Mouse (Mus musculus): ENCODE data around the gene Mad2l2. TPM values are rescaled to one million over a fixed set of nuclear protein-coding genes. Genes with fewer than 3 reads are reported as not detected.
A peak's percentile ranks its signal among the peaks of the same experiment; 100 is the strongest.

Gene Mad2l2
- polyA plus RNA-seq (2015; fragmentation: Nextera tagmentation; extraction: Ambion mirVana) = 47.6 and 50.2 TPM in 2 replicates

DNA sequence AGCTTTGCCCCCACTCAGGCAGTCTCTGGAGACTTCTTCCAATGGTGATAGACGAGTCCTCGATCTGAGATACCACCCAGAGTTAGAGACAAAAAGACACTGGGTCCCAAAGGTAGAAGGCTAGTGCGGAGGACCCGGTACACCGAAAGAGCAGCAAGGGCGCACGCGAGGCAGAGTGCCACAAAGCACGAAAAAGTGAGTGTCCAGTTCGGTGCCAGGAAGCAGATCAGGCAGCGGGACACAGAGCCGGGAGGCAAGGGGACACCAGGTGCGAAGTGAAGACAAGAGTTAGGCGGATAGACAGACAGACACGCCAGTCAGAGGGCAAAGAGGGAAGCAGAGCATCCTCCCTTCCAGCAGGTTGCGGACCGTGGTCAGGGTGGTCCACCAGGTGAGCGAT, at the start of gene Mad2l2:
TSS of gene Mad2l2 (plus strand) at position 252 of the 400 bp plus-strand sequence.
- H3K4me2 ChIP-seq (ENCODE audit: low read depth, low read length) = peak within 1 kb of the TSS; percentile 98
- no peaks in the 10 kb centered on the region for H3K9me3 ChIP-seq (ENCODE audit: control insufficient read depth, low read length)
- no peaks in the 10 kb centered on the region for H3K36me3 ChIP-seq (ENCODE audit: control insufficient read depth, insufficient read depth, low read length)
- H3K27me3 ChIP-seq (ENCODE audit: control insufficient read depth, insufficient read depth, low read depth, low read length) = peaks cover 36% of the 10 kb centered on the region
- 1% methylated on average over 18 of the region's 18 CpGs for whole genome bisulfite sequencing
- no peak for ATAC-seq (ENCODE audit: low read depth)
- H3K27ac ChIP-seq (ENCODE audit: low read length) = no peak within 1 kb of the TSS
- H3K4me3 ChIP-seq (ENCODE audit: low read length) = peak within 1 kb of the TSS; percentile 71
- H3K4me1 ChIP-seq (replicated peaks; ENCODE audit: control insufficient read depth, insufficient read depth, low read length) = peaks cover 12% of the 10 kb centered on the region
- peak within 1 kb of the TSS; percentile 79 for H3K9ac ChIP-seq (ENCODE audit: low read length)

DNA sequence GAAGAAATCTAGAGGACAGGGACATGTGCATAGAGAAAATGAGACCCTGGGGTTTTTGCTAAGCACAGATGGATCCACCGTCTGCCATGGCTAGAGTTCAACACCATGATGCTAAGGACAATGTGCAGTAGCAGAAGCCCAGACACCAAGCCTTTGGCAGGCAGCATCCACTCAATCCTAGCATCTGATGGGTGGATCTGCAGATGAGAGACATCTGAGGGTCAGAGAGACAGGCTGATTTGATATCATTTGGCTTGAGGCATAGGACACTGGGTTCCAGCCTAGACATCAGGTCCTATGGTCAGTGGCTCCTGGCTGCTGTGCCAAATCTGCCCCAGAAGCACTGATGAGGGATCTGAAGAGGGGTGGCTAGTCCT, 49.6 kb upstream of the Mad2l2 start:
- no peak for ATAC-seq (ENCODE audit: low read depth)
- Histone ChIP-seq H3K9ac (ENCODE audit: low read length) (no peak overlapping the region), H3K27me3 (ENCODE audit: control insufficient read depth, insufficient read depth, low read depth, low read length) (no peaks in the 10 kb centered on the region), H3K4me1 (replicated peaks; ENCODE audit: control insufficient read depth, insufficient read depth, low read length) (peaks cover 13% of the 10 kb centered on the region), H3K9me3 (ENCODE audit: control insufficient read depth, low read length) (no peaks in the 10 kb centered on the region), H3K36me3 (ENCODE audit: control insufficient read depth, insufficient read depth, low read length) (peaks cover 2% of the 10 kb centered on the region), H3K4me3 (ENCODE audit: low read length) (no peak overlapping the region), H3K27ac (ENCODE audit: low read length) (no peak overlapping the region), H3K4me2 (ENCODE audit: low read depth, low read length) (no peak overlapping the region)
- 83% methylated on average over 1 of the region's 1 CpGs for WGBS

DNA sequence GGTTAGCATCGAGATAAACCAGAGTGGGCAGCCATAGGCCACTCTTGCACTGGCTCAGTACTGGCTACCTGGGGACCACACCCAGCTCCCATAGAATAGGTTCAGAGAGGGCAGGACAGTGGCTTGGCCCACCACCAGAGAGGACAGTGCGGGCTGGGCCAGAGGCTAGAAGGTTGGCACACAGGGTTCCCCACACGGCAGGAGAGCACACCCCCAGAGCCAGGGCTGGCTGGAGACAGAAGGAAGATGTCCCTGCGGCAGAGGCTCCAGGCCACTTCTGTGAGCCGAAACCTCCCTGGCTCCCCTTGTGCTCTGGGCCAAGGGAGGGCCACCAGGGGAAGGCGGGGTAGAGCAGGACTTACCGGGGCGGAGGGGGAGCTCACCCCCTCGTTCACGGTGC, 49.0 kb upstream of the Mad2l2 start:
- no peak overlapping the region for H3K4me3 ChIP-seq (ENCODE audit: low read length)
- no peak for ATAC-seq (ENCODE audit: low read depth)
- H3K9me3 ChIP-seq (ENCODE audit: control insufficient read depth, low read length) = no peaks in the 10 kb centered on the region
- peaks cover 2% of the 10 kb centered on the region for H3K36me3 ChIP-seq (ENCODE audit: control insufficient read depth, insufficient read depth, low read length)
- no peak overlapping the region for H3K4me2 ChIP-seq (ENCODE audit: low read depth, low read length)
- 88% methylated on average over 10 of the region's 10 CpGs for WGBS
- no peak overlapping the region for H3K27ac ChIP-seq (ENCODE audit: low read length)
- H3K4me1 ChIP-seq (replicated peaks; ENCODE audit: control insufficient read depth, insufficient read depth, low read length) = peaks cover 13% of the 10 kb centered on the region
- no peak overlapping the region for H3K9ac ChIP-seq (ENCODE audit: low read length)
- H3K27me3 ChIP-seq (ENCODE audit: control insufficient read depth, insufficient read depth, low read depth, low read length) = no peaks in the 10 kb centered on the region

DNA sequence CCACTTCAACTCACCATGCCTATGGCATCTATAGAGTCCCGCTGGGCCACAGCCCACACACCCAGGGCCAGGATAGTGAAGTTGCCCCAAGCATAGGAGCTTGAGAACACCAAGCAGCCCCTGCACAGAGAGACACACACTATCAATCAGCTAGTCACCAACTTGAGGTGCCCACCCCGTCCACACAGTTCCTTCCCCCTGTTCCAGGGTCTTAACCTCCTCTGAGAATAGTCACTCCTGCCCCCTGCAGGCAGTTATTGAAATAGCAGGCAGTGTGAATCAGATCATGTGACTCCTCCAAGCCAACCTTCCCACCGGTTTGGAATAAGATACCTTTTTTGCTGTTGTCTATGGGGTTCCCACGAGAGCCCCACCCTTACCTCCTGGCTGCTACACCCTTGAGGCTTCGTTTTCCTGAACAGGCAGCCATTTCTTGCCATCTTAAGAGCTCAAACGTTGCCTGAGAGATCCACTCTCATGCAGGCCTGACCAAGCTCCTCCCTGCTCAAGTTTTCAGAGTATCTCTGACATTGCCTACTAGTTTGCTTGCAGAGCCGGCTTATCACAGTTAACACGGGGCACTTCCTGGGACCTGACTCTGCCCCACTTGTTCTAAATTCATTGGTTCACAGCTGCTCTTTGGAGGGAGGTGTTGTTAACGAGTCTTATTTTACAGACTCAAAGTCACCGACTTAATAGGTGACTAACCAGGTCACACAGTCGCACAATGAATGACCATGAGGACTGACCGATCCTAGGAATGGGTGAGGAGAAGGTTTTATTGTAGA, 47.7 kb upstream of the Mad2l2 start:
- Histone ChIP-seq H3K4me3 (ENCODE audit: low read length) (no peak overlapping the region), H3K4me2 (ENCODE audit: low read depth, low read length) (no peak overlapping the region), H3K4me1 (replicated peaks; ENCODE audit: control insufficient read depth, insufficient read depth, low read length) (peaks cover 18% of the 10 kb centered on the region), H3K27me3 (ENCODE audit: control insufficient read depth, insufficient read depth, low read depth, low read length) (no peaks in the 10 kb centered on the region), H3K36me3 (ENCODE audit: control insufficient read depth, insufficient read depth, low read length) (peaks cover 2% of the 10 kb centered on the region), H3K9ac (ENCODE audit: low read length) (no peak overlapping the region), H3K27ac (ENCODE audit: low read length) (no peak overlapping the region), H3K9me3 (ENCODE audit: control insufficient read depth, low read length) (no peaks in the 10 kb centered on the region)
- ATAC-seq (ENCODE audit: low read depth) = peak; percentile 29; the same call in 1 of the 2 replicates
- WGBS = 42% methylated on average over 12 of the region's 12 CpGs

DNA sequence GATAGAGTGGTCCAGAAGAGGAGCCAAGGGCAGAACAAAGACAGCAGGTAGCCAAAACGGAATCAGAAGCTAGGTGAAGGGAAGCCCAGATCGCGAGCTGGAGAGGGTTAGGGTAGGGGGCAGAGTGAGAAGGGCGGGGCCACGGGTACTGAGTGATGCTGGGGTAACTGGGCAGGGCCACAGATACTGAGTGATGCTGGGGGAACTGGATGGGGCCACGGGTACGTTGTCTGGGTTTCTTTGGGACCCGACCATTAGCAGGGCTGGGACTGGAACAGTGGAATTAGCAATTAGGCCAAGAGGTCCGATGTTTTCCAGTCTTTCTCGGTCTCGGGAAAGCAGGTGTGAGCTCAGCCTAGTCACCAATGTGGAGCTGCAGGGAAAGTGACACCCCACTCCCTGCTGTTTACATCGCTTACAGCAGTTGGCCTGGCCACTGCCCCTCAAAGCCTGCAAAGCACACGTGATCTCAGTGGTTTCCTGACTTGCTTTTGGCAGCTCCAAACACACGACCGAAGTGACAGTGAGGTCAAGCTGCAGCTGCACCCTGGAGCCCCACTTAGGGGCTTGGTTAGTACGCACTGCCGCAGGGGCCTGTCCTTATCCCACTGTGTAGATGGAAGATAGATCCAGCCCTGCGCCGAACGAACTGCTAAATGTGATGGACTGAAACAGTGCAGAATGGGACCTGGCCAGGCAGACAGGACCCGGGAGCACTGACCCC, 46.8 kb upstream of the Mad2l2 start:
- H3K4me1 ChIP-seq (replicated peaks; ENCODE audit: control insufficient read depth, insufficient read depth, low read length) = peaks cover 18% of the 10 kb centered on the region
- no peak for ATAC-seq (ENCODE audit: low read depth)
- no peak overlapping the region for H3K9ac ChIP-seq (ENCODE audit: low read length)
- H3K27ac ChIP-seq (ENCODE audit: low read length) = no peak overlapping the region
- H3K4me2 ChIP-seq (ENCODE audit: low read depth, low read length) = no peak overlapping the region
- H3K4me3 ChIP-seq (ENCODE audit: low read length) = no peak overlapping the region
- no peaks in the 10 kb centered on the region for H3K9me3 ChIP-seq (ENCODE audit: control insufficient read depth, low read length)
- H3K27me3 ChIP-seq (ENCODE audit: control insufficient read depth, insufficient read depth, low read depth, low read length) = no peaks in the 10 kb centered on the region
- WGBS = 46% methylated on average over 21 of the region's 21 CpGs
- peaks cover 2% of the 10 kb centered on the region for H3K36me3 ChIP-seq (ENCODE audit: control insufficient read depth, insufficient read depth, low read length)

DNA sequence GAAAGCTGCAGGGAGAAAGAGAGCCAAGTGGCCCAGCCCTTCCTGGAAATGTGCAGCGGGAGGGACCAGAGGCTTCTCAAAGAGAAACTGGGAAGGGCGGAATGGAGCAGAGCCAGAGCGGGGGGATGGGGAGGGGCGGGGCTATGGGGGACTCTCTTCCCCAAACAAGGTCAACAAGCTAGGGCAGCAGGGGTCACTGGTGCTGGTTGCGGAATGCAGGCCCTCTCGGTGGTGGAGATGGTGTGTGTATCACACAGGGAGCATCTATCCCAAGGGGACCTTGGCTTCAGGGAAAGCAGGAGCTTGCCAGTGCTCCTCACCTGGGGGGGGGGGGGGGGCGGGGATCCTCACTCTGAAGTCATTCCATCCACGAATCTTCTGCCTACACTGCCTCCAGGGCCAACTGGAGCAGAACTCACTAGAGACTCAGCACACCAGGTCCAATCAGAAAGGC, 45.9 kb upstream of the Mad2l2 start:
- no peak overlapping the region for H3K4me2 ChIP-seq (ENCODE audit: low read depth, low read length)
- no peaks in the 10 kb centered on the region for H3K9me3 ChIP-seq (ENCODE audit: control insufficient read depth, low read length)
- no peaks in the 10 kb centered on the region for H3K27me3 ChIP-seq (ENCODE audit: control insufficient read depth, insufficient read depth, low read depth, low read length)
- H3K9ac ChIP-seq (ENCODE audit: low read length) = no peak overlapping the region
- peaks cover 2% of the 10 kb centered on the region for H3K36me3 ChIP-seq (ENCODE audit: control insufficient read depth, insufficient read depth, low read length)
- H3K4me3 ChIP-seq (ENCODE audit: low read length) = no peak overlapping the region
- H3K4me1 ChIP-seq (replicated peaks; ENCODE audit: control insufficient read depth, insufficient read depth, low read length) = peaks cover 18% of the 10 kb centered on the region
- no peak overlapping the region for H3K27ac ChIP-seq (ENCODE audit: low read length)
- no peak for ATAC-seq (ENCODE audit: low read depth)
- WGBS = 16% methylated on average over 8 of the region's 8 CpGs

DNA sequence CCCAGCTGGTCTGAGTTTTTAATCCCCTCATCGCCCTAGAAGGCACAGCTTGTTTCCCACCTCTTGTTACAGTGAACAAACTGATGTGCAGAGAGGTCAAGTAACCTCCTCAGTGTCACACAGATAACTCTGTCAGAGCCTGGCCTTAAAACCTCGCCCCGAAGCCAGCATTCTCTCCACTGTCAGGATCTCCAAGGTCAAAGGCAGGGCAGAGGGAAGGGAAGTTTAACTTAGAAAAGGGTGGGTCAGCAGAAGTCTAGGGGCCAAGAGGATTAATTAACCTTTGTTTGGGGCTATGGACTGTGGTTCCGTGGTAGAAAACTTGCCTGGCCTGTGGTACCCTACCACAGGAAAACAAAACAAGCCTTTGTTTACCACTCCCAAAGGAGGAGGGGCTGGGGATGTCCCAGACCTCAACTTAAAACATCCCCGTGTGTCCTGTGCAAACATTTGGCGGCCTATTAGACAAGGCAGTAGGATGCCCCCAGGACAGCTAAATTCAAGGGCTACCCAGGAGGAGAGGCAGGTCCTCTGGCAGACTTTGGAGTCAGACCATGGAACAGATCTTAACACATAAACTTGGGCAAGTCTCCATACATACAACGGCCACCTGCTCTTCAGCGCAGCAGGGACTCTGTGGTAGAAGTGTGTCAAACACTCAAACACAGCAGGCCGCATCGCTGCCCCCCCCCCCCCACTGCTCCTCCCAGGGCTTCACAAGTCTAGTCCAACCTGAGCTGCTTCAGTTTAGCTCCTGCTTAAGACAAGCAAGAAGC, 44.9 kb upstream of the Mad2l2 start:
- no peaks in the 10 kb centered on the region for H3K9me3 ChIP-seq (ENCODE audit: control insufficient read depth, low read length)
- H3K36me3 ChIP-seq (ENCODE audit: control insufficient read depth, insufficient read depth, low read length) = peaks cover 2% of the 10 kb centered on the region
- H3K9ac ChIP-seq (ENCODE audit: low read length) = no peak overlapping the region
- no peak overlapping the region for H3K4me3 ChIP-seq (ENCODE audit: low read length)
- 46% methylated on average over 10 of the region's 10 CpGs for WGBS
- no peaks in the 10 kb centered on the region for H3K27me3 ChIP-seq (ENCODE audit: control insufficient read depth, insufficient read depth, low read depth, low read length)
- ATAC-seq (ENCODE audit: low read depth) = no peak
- H3K27ac ChIP-seq (ENCODE audit: low read length) = no peak overlapping the region
- H3K4me1 ChIP-seq (replicated peaks; ENCODE audit: control insufficient read depth, insufficient read depth, low read length) = peaks cover 18% of the 10 kb centered on the region
- H3K4me2 ChIP-seq (ENCODE audit: low read depth, low read length) = no peak overlapping the region

DNA sequence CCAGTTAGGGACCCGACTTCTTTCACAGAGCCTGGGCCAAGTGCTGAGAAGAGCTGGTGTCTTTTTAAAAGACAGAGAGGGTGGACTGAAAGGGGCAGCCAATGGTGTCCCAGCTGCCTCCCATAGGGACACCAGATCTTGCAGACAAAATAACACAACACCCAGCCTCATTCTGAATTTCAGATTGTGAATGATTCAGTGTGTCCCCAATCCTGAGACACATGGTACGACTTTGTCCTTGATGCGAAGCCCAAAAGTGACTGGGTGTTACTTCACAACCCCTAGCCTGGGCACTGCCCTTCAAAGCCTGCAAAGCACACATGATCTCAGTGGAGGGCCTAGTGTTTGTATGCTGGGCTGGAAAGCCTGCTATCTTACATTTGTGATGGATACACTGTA, 44.3 kb upstream of the Mad2l2 start:
- 81% methylated on average over 3 of the region's 3 CpGs for WGBS
- no peak for ATAC-seq (ENCODE audit: low read depth)
- no peaks in the 10 kb centered on the region for H3K27me3 ChIP-seq (ENCODE audit: control insufficient read depth, insufficient read depth, low read depth, low read length)
- no peak overlapping the region for H3K4me3 ChIP-seq (ENCODE audit: low read length)
- H3K4me2 ChIP-seq (ENCODE audit: low read depth, low read length) = no peak overlapping the region
- no peak overlapping the region for H3K9ac ChIP-seq (ENCODE audit: low read length)
- H3K9me3 ChIP-seq (ENCODE audit: control insufficient read depth, low read length) = no peaks in the 10 kb centered on the region
- H3K27ac ChIP-seq (ENCODE audit: low read length) = no peak overlapping the region
- H3K4me1 ChIP-seq (replicated peaks; ENCODE audit: control insufficient read depth, insufficient read depth, low read length) = peaks cover 18% of the 10 kb centered on the region
- peaks cover under 1% of the 10 kb centered on the region for H3K36me3 ChIP-seq (ENCODE audit: control insufficient read depth, insufficient read depth, low read length)
